Mouse (Mus musculus) G1E (cell line): Measurements from ENCODE around the gene Ccdc153.

Source experiments
- CTCF ChIP-seq: IDR thresholded peaks from 2 replicates; pipeline ENCODE4 v1.5.1; 2012; ENCODE audit warnings: low read depth, low read length, inconsistent platforms, mixed read lengths
- GATA1 ChIP-seq: IDR thresholded peaks from 2 replicates; pipeline ENCODE4 v1.6.1; 2012; ENCODE audit warnings: borderline replicate concordance, low read length, inconsistent platforms, mixed read lengths
- POLR2AphosphoS5 ChIP-seq: IDR thresholded peaks from 2 replicates; pipeline ENCODE4 v1.6.1; 2012; ENCODE audit warnings: low read depth, low read length, inconsistent platforms; ENCODE audit not compliant: insufficient replicate concordance
- TAL1 ChIP-seq: conservative IDR thresholded peaks from 2 replicates; pipeline ENCODE4 v1.6.1; 2012; ENCODE audit warnings: low read depth, low read length, inconsistent platforms, mixed read lengths

DNA sequence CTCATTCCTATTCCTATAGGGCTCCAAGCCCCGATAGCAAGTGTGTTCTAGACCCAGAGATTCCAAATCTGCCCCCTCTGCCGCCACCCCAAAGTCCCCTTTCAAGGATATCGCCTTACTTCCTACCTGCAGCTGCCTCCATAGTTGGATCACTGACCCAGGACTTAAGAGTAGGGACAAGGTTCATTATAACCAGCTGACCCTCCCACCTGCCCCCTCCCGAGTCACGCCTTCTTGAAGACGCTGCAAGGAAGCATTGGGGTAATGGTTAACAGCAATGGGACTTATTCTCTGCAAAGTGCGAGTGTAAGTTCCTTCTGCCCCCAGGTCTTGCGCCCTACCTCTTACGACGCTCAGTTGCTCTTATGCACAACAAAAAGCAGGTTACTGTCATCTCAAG is 10.8 kb downstream of the Ccdc153 start, which contains the start of gene Pdzd3:
- TF ChIP-seq TAL1 (no peak), CTCF (no peak), GATA1 (no peak), POLR2AphosphoS5 (no peak)
